Mouse (Mus musculus) left cerebral cortex, adult 18-20 months (tissue): Measurements from ENCODE around the gene Psmb3. TPM values are rescaled to one million over a fixed set of nuclear protein-coding genes. Genes with fewer than 3 reads are reported as not detected.
"Not testable (repeated sequence)": the region's sequence is repeated elsewhere in the genome, so short reads cannot be mapped to it uniquely, and the experiment has no call there.

Source experiments
- DNase-seq, 2 experiments: peaks; one replicate each; pipeline ENCODE4 v3.0.0; 2021 to 2022; ENCODE audit warnings: low spot score in 2 of 2, mixed read lengths in 1 of 2
- total RNA-seq, 2 experiments: library from RNA; stranded (reverse); gene quantifications; 2 replicates each; pipeline ENCODE4 v1.2.3; 2021

Gene Psmb3
- total RNA-seq, 2 experiments from 2014 or later = 122 to 128 TPM

- peak in 1 of 2 experiments; percentile 25 for DNase-seq
Measured at GRCm38 (mm10) chr11:97714784-97715760, 11.9 kb downstream of the Psmb3 start.

GRCm38 (mm10) chr11:97716021-97716420 is 12.8 kb downstream of the Psmb3 start:
- no peak for DNase-seq

GRCm38 (mm10) chr11:97717369-97718280 is 14.4 kb downstream of the Psmb3 start:
- DNase-seq = no peak

GRCm38 (mm10) chr11:97718281-97718860 is 15.2 kb downstream of the Psmb3 start:
- DNase-seq = no peak

- DNase-seq = no peak
Measured at GRCm38 (mm10) chr11:97719041-97719440, 15.8 kb downstream of the Psmb3 start.

- DNase-seq = no peak
Measured at GRCm38 (mm10) chr11:97721338-97721737, 18.1 kb downstream of the Psmb3 start.

- DNase-seq = no peak
Measured at GRCm38 (mm10) chr11:97723709-97724108, 20.5 kb downstream of the Psmb3 start.

- DNase-seq = no peak
Measured at GRCm38 (mm10) chr11:97728311-97728710, 25.1 kb downstream of the Psmb3 start.

- DNase-seq = no peak
Measured at GRCm38 (mm10) chr11:97728730-97729129, 25.5 kb downstream of the Psmb3 start.

- DNase-seq = no peak
Measured at GRCm38 (mm10) chr11:97733689-97734088, 30.5 kb downstream of the Psmb3 start.

- DNase-seq = not testable (repeated sequence)
Measured at GRCm38 (mm10) chr11:97734810-97735209, 31.6 kb downstream of the Psmb3 start.

GRCm38 (mm10) chr11:97736645-97737044 is 33.4 kb downstream of the Psmb3 start:
- no peak for DNase-seq

- DNase-seq = no peak
Measured at GRCm38 (mm10) chr11:97737600-97737999, 34.4 kb downstream of the Psmb3 start.

GRCm38 (mm10) chr11:97738703-97739102 is 35.5 kb downstream of the Psmb3 start:
- no peak for DNase-seq

- no peak for DNase-seq
Measured at GRCm38 (mm10) chr11:97739155-97739554, 36.0 kb downstream of the Psmb3 start.

GRCm38 (mm10) chr11:97740190-97740589 is 37.0 kb downstream of the Psmb3 start:
- DNase-seq = peak in 1 of 2 experiments; percentile 47

- DNase-seq = no peak
Measured at GRCm38 (mm10) chr11:97742157-97742556, 39.0 kb downstream of the Psmb3 start.

- no peak for DNase-seq
Measured at GRCm38 (mm10) chr11:97742591-97742990, 39.4 kb downstream of the Psmb3 start.

GRCm38 (mm10) chr11:97743423-97743822 is 40.2 kb downstream of the Psmb3 start:
- no peak for DNase-seq

- DNase-seq = no peak
Measured at GRCm38 (mm10) chr11:97744063-97744717, 41.0 kb downstream of the Psmb3 start, which contains the start of gene Pip4k2b. Gene Pip4k2b, minus strand, starts transcription at chr11:97744704.
